Mouse (Mus musculus): ENCODE results near the gene Thbd. TPM values are rescaled to one million over a fixed set of nuclear protein-coding genes. Genes with fewer than 3 reads are reported as not detected.

Thbd gene
- total and polyA plus RNA-seq, 3 experiments = not detected

DNA sequence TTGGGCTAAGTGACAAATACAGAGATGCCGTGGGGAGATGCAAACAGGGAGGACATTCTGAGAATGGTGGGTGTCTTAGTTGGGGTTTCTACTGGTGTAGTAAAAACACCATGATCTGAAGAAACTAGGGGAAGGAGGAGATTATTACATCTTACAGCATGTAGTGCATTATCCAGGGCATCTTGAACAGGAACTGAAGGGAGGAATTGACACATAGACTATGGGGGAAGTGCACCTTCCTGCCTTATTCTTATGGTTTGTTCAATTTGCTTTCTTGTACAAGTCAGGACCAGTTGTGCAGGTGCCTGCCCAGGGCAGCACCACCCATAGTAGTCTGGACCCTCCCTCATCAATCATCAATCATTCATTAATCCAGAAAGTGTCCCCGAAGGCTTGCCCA, 21.1 kb downstream of the Thbd start:
- Histone ChIP-seq H3K4me2 (ENCODE audit: insufficient read depth, low read depth, poor library complexity, severe bottlenecking) (no peak overlapping the region), H3K9ac (ENCODE audit: insufficient read depth, low read depth) (no peak overlapping the region), H3K27me3 (replicated peaks) (no peaks in the 10 kb centered on the region), H3K27ac (ENCODE audit: insufficient read depth, low read depth) (no peak overlapping the region), H3K4me3 (replicated peaks in 1 of 3; ENCODE audit: low read depth in 2 of 3, low read length in 2 of 3, poor library complexity in 1 of 3) (no peak overlapping the region), H3K9me3 (replicated peaks; ENCODE audit: low read length) (no peaks in the 10 kb centered on the region), H3K36me3 (replicated peaks in 1 of 2; ENCODE audit: control insufficient read depth in 1 of 2, insufficient read depth in 1 of 2, low read length in 1 of 2) (no peaks in the 10 kb centered on the region), H3K79me2 (replicated peaks; ENCODE audit: control insufficient read depth, extremely low read depth, insufficient read depth, poor library complexity, severe bottlenecking) (no peaks in the 10 kb centered on the region), H3K4me1 (ENCODE audit: control insufficient read depth in 1 of 2, insufficient read depth in 2 of 2) (no peaks in the 10 kb centered on the region)
- in situ Hi-C loops (cut with MboI; ENCODE audit: low pct_ligation_motif_present, low pct_unique_long_range_greater_than_20kb, low sequenced_read_pairs) (loop anchor here (10.0 to 25.0 kb wide), 2 partner anchors 168 to 275 kb away; partner anchors contain the start of gene Nxt1), dilution Hi-C loops (cut with MboI; ENCODE audit: extremely low pct_ligation_motif_present, extremely low pct_unique_long_range_greater_than_20kb, low sequenced_read_pairs) (no loop called here)
- no peak for DNase-seq (ENCODE audit: extremely low read depth)
- TF ChIP-seq MYC (IDR thresholded peaks at IDR 0.05; ENCODE audit: low read depth, low read length) (no peak), EP300 (IDR thresholded peaks at IDR 0.05; ENCODE audit: low read length) (no peak), ZKSCAN1 (IDR thresholded peaks at IDR 0.05; ENCODE audit: borderline replicate concordance, low read depth, low read length) (no peak), USF2 (conservative IDR thresholded peaks at IDR 0.05; ENCODE audit: low read depth, low read length) (no peak), MAZ (IDR thresholded peaks at IDR 0.05; ENCODE audit: low read depth, low read length) (no peak), JUN (IDR thresholded peaks at IDR 0.05; ENCODE audit: insufficient read depth, low read depth, low read length) (no peak), POLR2A (IDR thresholded peaks at IDR 0.05; ENCODE audit: low read depth, low read length) (no peak), E2F4 (IDR thresholded peaks at IDR 0.05; ENCODE audit: insufficient replicate concordance, low read depth, low read length) (no peak)

DNA sequence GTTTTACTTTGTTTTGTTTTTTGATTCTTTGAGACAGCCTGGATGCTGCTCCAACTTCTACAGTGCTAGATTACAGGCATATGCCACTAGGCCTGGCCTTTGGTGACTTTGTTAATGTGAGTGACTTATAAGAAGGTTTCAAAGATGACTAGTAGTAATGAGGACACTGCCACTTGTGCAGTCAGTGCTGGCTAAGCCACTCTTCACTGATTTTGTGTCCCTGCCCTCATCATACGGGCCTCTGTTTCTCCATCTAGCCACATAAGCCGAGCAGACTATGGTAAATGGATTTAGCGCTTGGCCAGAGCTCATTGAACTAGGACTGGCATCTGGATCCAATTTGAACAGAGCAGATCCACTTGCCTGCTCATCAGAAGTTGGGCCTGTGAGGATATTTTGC, 21.5 kb downstream of the Thbd start:
- Histone ChIP-seq H3K4me3 (replicated peaks in 1 of 3; ENCODE audit: low read depth in 2 of 3, low read length in 2 of 3, poor library complexity in 1 of 3) (no peak overlapping the region), H3K4me2 (ENCODE audit: insufficient read depth, low read depth, poor library complexity, severe bottlenecking) (no peak overlapping the region), H3K4me1 (ENCODE audit: control insufficient read depth in 1 of 2, insufficient read depth in 2 of 2) (no peaks in the 10 kb centered on the region), H3K9me3 (replicated peaks; ENCODE audit: low read length) (no peaks in the 10 kb centered on the region), H3K9ac (ENCODE audit: insufficient read depth, low read depth) (no peak overlapping the region), H3K79me2 (replicated peaks; ENCODE audit: control insufficient read depth, extremely low read depth, insufficient read depth, poor library complexity, severe bottlenecking) (no peaks in the 10 kb centered on the region), H3K27me3 (replicated peaks) (no peaks in the 10 kb centered on the region), H3K36me3 (replicated peaks in 1 of 2; ENCODE audit: control insufficient read depth in 1 of 2, insufficient read depth in 1 of 2, low read length in 1 of 2) (no peaks in the 10 kb centered on the region), H3K27ac (ENCODE audit: insufficient read depth, low read depth) (no peak overlapping the region)
- DNase-seq (ENCODE audit: extremely low read depth) = no peak
- TF ChIP-seq MAFK (IDR thresholded peaks at IDR 0.05; ENCODE audit: insufficient replicate concordance, low read length) = no peak
- no peak for TF ChIP-seq CHD1 (IDR thresholded peaks at IDR 0.05; ENCODE audit: low read depth, low read length)
- TF ChIP-seq BHLHE40 (IDR thresholded peaks at IDR 0.05; ENCODE audit: low read depth, low read length) = no peak
- no peak for TF ChIP-seq MXI1 (IDR thresholded peaks at IDR 0.05; ENCODE audit: low read depth, low read length)
- no peak for TF ChIP-seq MEF2A (IDR thresholded peaks at IDR 0.05; ENCODE audit: borderline replicate concordance, low read depth, low read length)
- no peak for TF ChIP-seq JUND (conservative IDR thresholded peaks at IDR 0.05; ENCODE audit: low read depth, low read length)
- TF ChIP-seq USF2 (conservative IDR thresholded peaks at IDR 0.05; ENCODE audit: low read depth, low read length) = no peak
- no peak for TF ChIP-seq ZNF384 (IDR thresholded peaks at IDR 0.05; ENCODE audit: low read depth, low read length)
- TF ChIP-seq POLR2A (IDR thresholded peaks at IDR 0.05; ENCODE audit: low read depth, low read length) = no peak
- TF ChIP-seq UBTF (IDR thresholded peaks at IDR 0.05; ENCODE audit: low read depth, low read length) = no peak
- TF ChIP-seq MAZ (IDR thresholded peaks at IDR 0.05; ENCODE audit: low read depth, low read length) = no peak
- in situ Hi-C loops (cut with MboI; ENCODE audit: low pct_ligation_motif_present, low pct_unique_long_range_greater_than_20kb, low sequenced_read_pairs) = loop anchor here (10.0 to 25.0 kb wide), 2 partner anchors 168 to 276 kb away; partner anchors contain the start of gene Nxt1
- dilution Hi-C loops (cut with MboI; ENCODE audit: extremely low pct_ligation_motif_present, extremely low pct_unique_long_range_greater_than_20kb, low sequenced_read_pairs) = no loop called here

Measured in CH12.LX (cell line).